Mouse (Mus musculus) heart, postnatal 0 days (tissue): ENCODE results near the gene Birc5. TPM values are rescaled to one million over a fixed set of nuclear protein-coding genes. Genes with fewer than 3 reads are reported as not detected.

Source experiments
- ATAC-seq: fragments of 200-750 bp; cut with Nextera tagmentation; 2 replicates; pipeline ENCODE4 v1.8.0; 2017; ENCODE audit warnings: low read depth, moderate number of reproducible peaks, moderate library complexity; ENCODE audit not compliant: insufficient read depth
- DNase-seq: peaks from one replicate; pipeline ENCODE4 v3.0.0-alpha.2; 2016; ENCODE audit warnings: low spot score
- H3K27ac ChIP-seq: fragments of 300-500 bp; sonication (generic); 2 replicates; pipeline ENCODE4 v1.5.1; 2014; ENCODE audit warnings: low read depth, mild to moderate bottlenecking
- H3K27me3 ChIP-seq: fragments of 300-500 bp; sonication (generic); 2 replicates; pipeline ENCODE4 v1.6.1; 2014; ENCODE audit warnings: low read length, mixed read lengths; ENCODE audit not compliant: control insufficient read depth, insufficient read depth
- H3K36me3 ChIP-seq: fragments of 300-500 bp; sonication (generic); replicated peaks from 2 replicates; pipeline ENCODE4 v1.6.1; 2014; ENCODE audit warnings: low read length, mixed read lengths; ENCODE audit not compliant: control insufficient read depth, insufficient read depth
- H3K4me1 ChIP-seq: fragments of 300-500 bp; sonication (generic); 2 replicates; pipeline ENCODE4 v1.6.1; 2014; ENCODE audit warnings: antibody characterized with exemption; ENCODE audit not compliant: control insufficient read depth, insufficient read depth
- H3K4me2 ChIP-seq: fragments of 300-500 bp; sonication (generic); 2 replicates; pipeline ENCODE4 v1.6.1; 2014; ENCODE audit warnings: low read depth, mild to moderate bottlenecking, low read length, moderate library complexity
- H3K4me3 ChIP-seq: fragments of 300-500 bp; sonication (generic); 2 replicates; pipeline ENCODE4 v1.5.1; 2014; ENCODE audit warnings: low read depth, low read length
- H3K9ac ChIP-seq: fragments of 300-500 bp; sonication (generic); replicated peaks from 2 replicates; pipeline ENCODE4 v1.6.1; 2014; ENCODE audit warnings: low read depth, low read length, mixed read lengths
- H3K9me3 ChIP-seq: fragments of 300-500 bp; sonication (generic); replicated peaks from 2 replicates; pipeline ENCODE4 v1.6.1; 2016; ENCODE audit warnings: low read length; ENCODE audit not compliant: control insufficient read depth
- CTCF ChIP-seq: IDR thresholded peaks from 2 replicates; pipeline ENCODE4 v1.5.1; 2016; ENCODE audit warnings: antibody characterized with exemption, control low read depth, low read depth
- EP300 ChIP-seq: IDR thresholded peaks from 2 replicates; pipeline ENCODE4 v1.6.1; 2016; ENCODE audit warnings: antibody characterized with exemption, low read depth
- WGBS: fragments of 180-500 bp; shearing (Covaris S2); extraction: QIAGEN DNeasy Blood & Tissue Kit; methylation state at CpG from one replicate; pipeline ENCODE4 v1.1.7; 2014; 5-methylcytosine and 5-hydroxymethylcytosine counted together
- polyA plus RNA-seq: library from polyadenylated mRNA; unstranded; fragments of >200 nt; fragmentation: Nextera tagmentation; extraction: Ambion mirVana; gene quantifications from 2 replicates; pipeline ENCODE4 v1.2.1, GENCODE M21; 2015
- total RNA-seq: library from RNA; depleted of rRNA; stranded (reverse); fragments of >200 nt; gene quantifications from 2 replicates; pipeline ENCODE4 v1.2.3, GENCODE M21; 2014; ENCODE audit warnings: low replicate concordance

Gene Birc5
- total and polyA plus RNA-seq, 2 experiments from 2014 or later: 36.1 to 83.6 TPM

GRCm38 (mm10) chr11:117871376-117871775, 22.3 kb downstream of the Birc5 start:
- ATAC-seq: no peak
- no peaks in the 10 kb centered on the region for H3K9me3 ChIP-seq
- DNase-seq: no peak
- H3K36me3 ChIP-seq: no peaks in the 10 kb centered on the region
- no peaks in the 10 kb centered on the region for H3K27me3 ChIP-seq
- WGBS: 73% methylated on average over 5 of the region's 5 CpGs
- H3K4me1 ChIP-seq: peaks cover 14% of the 10 kb centered on the region
- H3K27ac ChIP-seq: no peak overlapping the region
- TF ChIP-seq EP300 (no peak), CTCF (no peak)
- no peak overlapping the region for H3K9ac ChIP-seq
- H3K4me3 ChIP-seq: no peak overlapping the region
- H3K4me2 ChIP-seq: peak overlapping the region; percentile 3; the same call in 1 of the 2 replicates

- DNase-seq (no peak), ATAC-seq (no peak)
- Histone ChIP-seq H3K9me3 (no peaks in the 10 kb centered on the region), H3K9ac (no peak overlapping the region), H3K27me3 (no peaks in the 10 kb centered on the region), H3K36me3 (no peaks in the 10 kb centered on the region), H3K4me3 (no peak overlapping the region), H3K4me1 (peaks cover 14% of the 10 kb centered on the region), H3K4me2 (peak overlapping the region; percentile 90; the same call in 1 of the 2 replicates), H3K27ac (peak overlapping the region; percentile 22; the same call in 1 of the 2 replicates)
- TF ChIP-seq CTCF: no peak
- 61% methylated on average over 12 of the region's 12 CpGs for WGBS
Measured at GRCm38 (mm10) chr11:117871911-117872584, 23.0 kb downstream of the Birc5 start.

- ATAC-seq: peak; percentile 83
- H3K4me1 ChIP-seq: peaks cover 17% of the 10 kb centered on the region
- WGBS: 1% methylated on average over 51 of the region's 51 CpGs
Measured at GRCm38 (mm10) chr11:117872861-117873608, 24.0 kb downstream of the Birc5 start, which contains the start of gene Tha1. Tha1 (minus strand) TSS chr11:117873481.

GRCm38 (mm10) chr11:117874419-117874818, 25.4 kb downstream of the Birc5 start:
- peak; percentile 33 for DNase-seq
- WGBS: 62% methylated on average over 4 of the region's 4 CpGs
- H3K27me3 ChIP-seq: no peaks in the 10 kb centered on the region
- no peaks in the 10 kb centered on the region for H3K36me3 ChIP-seq
- H3K9me3 ChIP-seq: no peaks in the 10 kb centered on the region
- H3K27ac ChIP-seq: no peak overlapping the region
- TF ChIP-seq CTCF (peak; percentile 35), EP300 (no peak)
- no peak overlapping the region for H3K9ac ChIP-seq
- no peak overlapping the region for H3K4me3 ChIP-seq
- no peak for ATAC-seq
- no peak overlapping the region for H3K4me2 ChIP-seq
- peaks cover 21% of the 10 kb centered on the region for H3K4me1 ChIP-seq

More at GRCm38 (mm10) chr11:117872861-117873608, 24.0 kb downstream of the Birc5 start, which contains the start of gene Tha1:
- Histone ChIP-seq H3K4me2 (peak within 1 kb of the TSS; percentile 90), H3K27ac (peak within 1 kb of the TSS; percentile 75), H3K9ac (peak within 1 kb of the TSS; percentile 54), H3K4me3 (peak within 1 kb of the TSS; percentile 66), H3K9me3 (no peaks in the 10 kb centered on the region), H3K36me3 (no peaks in the 10 kb centered on the region), H3K27me3 (no peaks in the 10 kb centered on the region)
- TF ChIP-seq CTCF: no peak
- no peak for TF ChIP-seq EP300
- peak; percentile 90 for DNase-seq

GRCm38 (mm10) chr11:117875681-117876080, 26.6 kb downstream of the Birc5 start:
- no peaks in the 10 kb centered on the region for H3K36me3 ChIP-seq
- H3K4me3 ChIP-seq: no peak overlapping the region
- H3K9ac ChIP-seq: no peak overlapping the region
- TF ChIP-seq CTCF: no peak
- no peak for TF ChIP-seq EP300
- DNase-seq (peak; percentile 43), ATAC-seq (no peak)
- H3K9me3 ChIP-seq: no peaks in the 10 kb centered on the region
- 12% methylated on average over 6 of the region's 6 CpGs for WGBS
- H3K27ac ChIP-seq: no peak overlapping the region
- H3K27me3 ChIP-seq: no peaks in the 10 kb centered on the region
- H3K4me2 ChIP-seq: no peak overlapping the region
- H3K4me1 ChIP-seq: peaks cover 21% of the 10 kb centered on the region
